20 mouse cellular contexts compared by ENCODE assay signal in genomic region chr4:102899683-102900082, GRCm38 (mm10).
A peak's percentile ranks its signal among the peaks of the same experiment; 100 is the strongest.
DNase-seq lines count a peak whose midpoint lies in the region; ATAC-seq and TF ChIP-seq lines count a peak whose summit lies in the region.
"Had no signal": no experiment of that assay in that cellular context is flagged by ENCODE, and none has a peak within 500 bp of the region (broad histone marks: within the 10 kb centered on the region; RNA-seq: fewer than 3 reads in every experiment).

No protein-coding gene starts in this region.

- H3K9ac ChIP-seq in heart, embryonic 12.5 days, result no peak overlapping the region
- H3K9ac ChIP-seq in heart, embryonic 16.5 days (ENCODE audit: low read length), result no peak overlapping the region
- no peak overlapping the region for H3K9ac ChIP-seq in intestine, embryonic 16.5 days (ENCODE audit: low read depth, low read length)
- H3K9ac ChIP-seq: neural tube, embryonic 13.5 days; stomach, embryonic 15.5 days had no signal

- 62% methylated on average over 5 of the region's 5 CpGs for WGBS in lung, adult 2 months
- 56% methylated on average over 5 of the region's 5 CpGs for WGBS in heart, embryonic 12.5 days
- whole genome bisulfite sequencing in heart, embryonic 16.5 days, result 59% methylated on average over 5 of the region's 5 CpGs
- WGBS in intestine, embryonic 16.5 days, result 94% methylated on average over 5 of the region's 5 CpGs

- H3K4me2 ChIP-seq in heart, embryonic 12.5 days, result no peak overlapping the region
- no peak overlapping the region for H3K4me2 ChIP-seq in heart, embryonic 16.5 days (ENCODE audit: low read depth, low read length)
- no peak overlapping the region for H3K4me2 ChIP-seq in intestine, embryonic 16.5 days (ENCODE audit: low read depth, low read length)
- H3K4me2 ChIP-seq: neural tube, embryonic 13.5 days; stomach, embryonic 15.5 days had no signal

- DNase-seq in lung, adult 18-20 months, result peak; percentile 13 to 55
- DNase-seq in lung, adult 2 months, result no peak
- peak; percentile 6 for DNase-seq in heart, postnatal 4 days
- no peak for DNase-seq in cerebellum, postnatal 4 days (ENCODE audit: low spot score in 2 of 2)
- DNase-seq: cerebellum, adult 11-12 months; gastrocnemius, postnatal 36 days; retina, postnatal 1 day had no signal

- no peaks in the 10 kb centered on the region for H3K36me3 ChIP-seq in heart, embryonic 12.5 days
- no peaks in the 10 kb centered on the region for H3K36me3 ChIP-seq in heart, embryonic 16.5 days (ENCODE audit: control insufficient read depth, insufficient read depth)
- H3K36me3 ChIP-seq in intestine, embryonic 16.5 days (ENCODE audit: control insufficient read depth, insufficient read depth, low read length), result no peaks in the 10 kb centered on the region
- H3K36me3 ChIP-seq: forebrain, embryonic 10.5 days; midbrain, embryonic 10.5 days; stomach, embryonic 15.5 days had no signal

- peaks cover 7% of the 10 kb centered on the region for H3K9me3 ChIP-seq in heart, embryonic 12.5 days (replicated peaks)
- H3K9me3 ChIP-seq in heart, embryonic 16.5 days (replicated peaks; ENCODE audit: control insufficient read depth, low read length), result peaks cover 4% of the 10 kb centered on the region; the same call in 1 of the 2 replicates
- H3K9me3 ChIP-seq in intestine, embryonic 16.5 days (ENCODE audit: control insufficient read depth, low read length), result no peaks in the 10 kb centered on the region
- H3K9me3 ChIP-seq: stomach, embryonic 15.5 days had no signal

- H3K27me3 ChIP-seq in heart, embryonic 12.5 days (replicated peaks), result no peaks in the 10 kb centered on the region
- no peaks in the 10 kb centered on the region for H3K27me3 ChIP-seq in heart, embryonic 16.5 days (ENCODE audit: control insufficient read depth, insufficient read depth, low read length)
- no peaks in the 10 kb centered on the region for H3K27me3 ChIP-seq in intestine, embryonic 16.5 days (replicated peaks; ENCODE audit: control insufficient read depth, insufficient read depth, low read length)
- H3K27me3 ChIP-seq: neural tube, embryonic 13.5 days; stomach, embryonic 15.5 days had no signal

- H3K4me1 ChIP-seq in lung, adult 2 months (ENCODE audit: control insufficient read depth, insufficient read depth, low read length), result peaks cover 6% of the 10 kb centered on the region; the same call in 1 of the 2 replicates
- H3K4me1 ChIP-seq in heart, embryonic 12.5 days (replicated peaks), result no peaks in the 10 kb centered on the region
- no peaks in the 10 kb centered on the region for H3K4me1 ChIP-seq in heart, embryonic 16.5 days (ENCODE audit: control insufficient read depth, insufficient read depth, low read length)
- H3K4me1 ChIP-seq in intestine, embryonic 16.5 days (ENCODE audit: control insufficient read depth, insufficient read depth, low read length), result no peaks in the 10 kb centered on the region
- H3K4me1 ChIP-seq: forebrain, embryonic 10.5 days; neural tube, embryonic 13.5 days; stomach, embryonic 15.5 days had no signal

- H3K27ac ChIP-seq in heart, embryonic 12.5 days (ENCODE audit: poor library complexity, severe bottlenecking), result no peak overlapping the region
- no peak overlapping the region for H3K27ac ChIP-seq in heart, embryonic 16.5 days (ENCODE audit: low read length)
- no peak overlapping the region for H3K27ac ChIP-seq in intestine, embryonic 16.5 days (ENCODE audit: low read length)
- H3K27ac ChIP-seq: forebrain, embryonic 10.5 days; kidney, postnatal 0 days; midbrain, embryonic 10.5 days; neural tube, embryonic 13.5 days; stomach, embryonic 15.5 days had no signal

- TF ChIP-seq POLR2A in lung, adult 2 months (IDR thresholded peaks at IDR 0.05; ENCODE audit: borderline replicate concordance, extremely low read depth, low read depth, low read length), result no peak

- no peak for TF ChIP-seq CTCF in lung, adult 2 months (IDR thresholded peaks at IDR 0.05; ENCODE audit: insufficient read depth, low read length)

- no peak overlapping the region for H3K4me3 ChIP-seq in lung, adult 2 months (replicated peaks; ENCODE audit: extremely low read depth, low read depth, low read length)
- H3K4me3 ChIP-seq in heart, embryonic 12.5 days, result no peak overlapping the region
- no peak overlapping the region for H3K4me3 ChIP-seq in heart, embryonic 16.5 days (ENCODE audit: low read length)
- no peak overlapping the region for H3K4me3 ChIP-seq in intestine, embryonic 16.5 days (ENCODE audit: low read length)
- H3K4me3 ChIP-seq: forebrain, embryonic 10.5 days; midbrain, embryonic 10.5 days; myocyte; neural tube, embryonic 13.5 days; stomach, embryonic 15.5 days had no signal

- ATAC-seq in heart, embryonic 12.5 days (ENCODE audit: insufficient number of reproducible peaks, low FRiP score), result peak; percentile 42
- ATAC-seq in heart, embryonic 16.5 days (replicated peaks; ENCODE audit: extremely low read depth, insufficient read depth, low FRiP score), result peak; percentile 63
- no peak for ATAC-seq in intestine, embryonic 16.5 days
- no peak for ATAC-seq in inflammation-experienced regulatory T-cells, adult 6 months
- ATAC-seq: forebrain, embryonic 16.5 days; hindbrain, embryonic 16.5 days; midbrain, embryonic 16.5 days had no signal

Comparison
In these comparisons a context has a peak if more than half of its experiments do, and no peak if none do; other contexts are left out.
1. DNase-seq: peak in lung, adult 18-20 months (2 of 2) and heart, postnatal 4 days (single experiment); none in lung, adult 2 months (single experiment) and cerebellum, postnatal 4 days (0 of 2).
2. ATAC-seq: peak in heart, embryonic 12.5 days (single experiment) and heart, embryonic 16.5 days (single experiment); none in intestine, embryonic 16.5 days (single experiment) and inflammation-experienced regulatory T-cells, adult 6 months (single experiment).